Mouse (Mus musculus) cortical plate, adult 2 months (tissue): ENCODE results near the gene Lef1.

Source experiments
- CTCF ChIP-seq: fragments of 200-500 bp; IDR thresholded peaks from 2 replicates; pipeline ENCODE4 v1.5.1; 2011; ENCODE audit warnings: mild to moderate bottlenecking, control low read depth, low read length; ENCODE audit not compliant: insufficient read depth; ENCODE audit errors: extremely low read depth
- POLR2A ChIP-seq: fragments of 200-500 bp; IDR thresholded peaks from 2 replicates; pipeline ENCODE4 v1.6.1; 2011; ENCODE audit warnings: mild to moderate bottlenecking, low read length, control low read depth; ENCODE audit not compliant: insufficient read depth; ENCODE audit errors: extremely low read depth

DNA sequence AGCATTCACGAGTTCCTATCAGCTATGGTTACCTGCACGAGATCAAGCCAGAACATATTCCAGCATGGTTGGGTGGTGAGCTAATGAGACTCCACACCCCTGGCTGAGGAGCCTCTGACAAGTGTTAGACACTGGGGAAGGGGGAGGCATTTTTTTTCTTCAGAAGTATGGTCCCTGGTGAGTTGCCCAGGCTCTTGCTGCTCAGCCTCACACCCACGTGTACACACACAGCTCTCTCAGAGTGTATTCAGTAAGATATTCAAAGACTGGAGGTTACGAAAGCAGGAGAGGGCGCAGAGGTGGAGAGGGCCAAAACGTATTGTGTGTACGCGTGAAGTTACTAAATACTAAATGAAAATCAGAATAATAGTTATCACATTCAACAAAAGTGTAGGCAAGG is 155.2 kb downstream of the Lef1 start:
- TF ChIP-seq POLR2A (no peak), CTCF (no peak)
